Mouse (Mus musculus) embryonic facial prominence, embryonic 12.5 days (tissue): ENCODE measurements around the gene Echdc3. TPM values are rescaled to one million over a fixed set of nuclear protein-coding genes. Genes with fewer than 3 reads are reported as not detected.

Source experiments
- ATAC-seq: fragments of 200-750 bp; cut with Nextera tagmentation; 2 replicates; pipeline ENCODE4 v1.8.0; 2017; ENCODE audit not compliant: insufficient number of reproducible peaks, insufficient read depth, low FRiP score, low TSS enrichment
- H3K27ac ChIP-seq: fragments of 300-500 bp; sonication (generic); 2 replicates; pipeline ENCODE4 v1.5.1; 2016; ENCODE audit warnings: mild to moderate bottlenecking
- H3K27me3 ChIP-seq: fragments of 300-500 bp; sonication (generic); 2 replicates; pipeline ENCODE4 v1.6.1; 2016; ENCODE audit warnings: mild to moderate bottlenecking, moderate library complexity
- H3K36me3 ChIP-seq: fragments of 300-500 bp; sonication (generic); 2 replicates; pipeline ENCODE4 v1.6.1; 2016; ENCODE audit warnings: mild to moderate bottlenecking
- H3K4me1 ChIP-seq: fragments of 300-500 bp; sonication (generic); 2 replicates; pipeline ENCODE4 v1.6.1; 2016
- H3K4me2 ChIP-seq: fragments of 300-500 bp; sonication (generic); replicated peaks from 2 replicates; pipeline ENCODE4 v1.6.1; 2016; ENCODE audit warnings: mild to moderate bottlenecking, moderate library complexity
- H3K4me3 ChIP-seq: fragments of 300-500 bp; sonication (generic); 2 replicates; pipeline ENCODE4 v1.5.1; 2016; ENCODE audit warnings: mild to moderate bottlenecking
- H3K9ac ChIP-seq: fragments of 300-500 bp; sonication (generic); 2 replicates; pipeline ENCODE4 v1.6.1; 2016; ENCODE audit warnings: mild to moderate bottlenecking, moderate library complexity
- H3K9me3 ChIP-seq: fragments of 300-500 bp; sonication (generic); 2 replicates; pipeline ENCODE4 v1.6.1; 2016; ENCODE audit warnings: mild to moderate bottlenecking, moderate library complexity
- WGBS: fragments of 180-500 bp; shearing (Covaris S2); methylation state at CpG from one replicate; pipeline ENCODE4 v1.1.7; 2016; 5-methylcytosine and 5-hydroxymethylcytosine counted together
- polyA plus RNA-seq: library from polyadenylated mRNA; unstranded; fragments of >200 nt; fragmentation: Nextera tagmentation; extraction: Ambion mirVana; gene quantifications from 2 replicates; pipeline ENCODE4 v1.2.1, GENCODE M21; 2016

Echdc3 gene
- polyA plus RNA-seq, result 2.9 and 3.1 TPM in 2 replicates

DNA sequence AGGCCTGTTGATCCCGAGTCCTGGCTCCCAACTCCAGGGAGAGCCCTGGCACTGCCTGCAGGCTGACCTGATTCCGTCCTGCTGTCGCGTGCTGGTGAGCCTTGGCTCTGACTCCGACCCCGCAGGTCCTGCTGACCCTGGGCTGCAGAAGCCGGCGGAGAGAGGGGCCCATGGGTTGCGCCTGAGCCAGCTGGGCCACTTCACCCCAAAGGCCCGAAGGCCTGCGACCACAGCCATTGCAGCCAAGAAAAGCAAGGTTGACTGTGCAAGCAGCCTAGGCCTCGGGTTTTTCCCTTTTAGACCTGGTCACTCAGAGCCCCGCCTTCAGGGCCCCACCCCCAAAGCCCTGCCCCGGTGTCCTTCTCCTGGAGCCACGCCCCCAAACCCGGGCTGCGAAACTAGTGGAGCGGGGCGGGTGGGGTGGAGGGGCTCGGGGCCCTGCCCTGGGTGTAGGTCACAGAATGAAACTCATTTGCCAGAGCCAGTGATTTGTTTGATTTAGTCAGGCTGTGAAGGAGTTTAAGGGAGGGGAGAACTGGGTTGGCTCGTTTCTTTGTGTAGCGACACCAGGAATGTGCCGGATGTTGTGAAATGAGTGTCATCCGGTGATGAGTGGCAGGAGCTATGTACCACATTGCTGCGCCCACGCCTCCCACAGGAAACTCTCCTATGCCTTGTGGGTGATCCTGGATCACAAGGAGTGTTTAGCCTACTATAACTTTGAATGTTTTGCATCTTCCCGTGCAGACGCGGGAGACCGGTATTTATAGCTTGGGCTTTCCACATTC is at the start of gene Echdc3:
Echdc3 (minus strand) TSS at position 310 of the 788 bp plus-strand sequence.
- Histone ChIP-seq H3K4me2 (peak within 1 kb of the TSS; percentile 69), H3K36me3 (no peaks in the 10 kb centered on the region), H3K4me3 (peak within 1 kb of the TSS; percentile 44), H3K27me3 (no peaks in the 10 kb centered on the region), H3K4me1 (peaks cover 16% of the 10 kb centered on the region), H3K9ac (peak within 1 kb of the TSS; percentile 65), H3K27ac (peak within 1 kb of the TSS; percentile 84), H3K9me3 (no peaks in the 10 kb centered on the region)
- WGBS, result 3% methylated on average over 30 of the region's 30 CpGs
- ATAC-seq, result peak; percentile 87

DNA sequence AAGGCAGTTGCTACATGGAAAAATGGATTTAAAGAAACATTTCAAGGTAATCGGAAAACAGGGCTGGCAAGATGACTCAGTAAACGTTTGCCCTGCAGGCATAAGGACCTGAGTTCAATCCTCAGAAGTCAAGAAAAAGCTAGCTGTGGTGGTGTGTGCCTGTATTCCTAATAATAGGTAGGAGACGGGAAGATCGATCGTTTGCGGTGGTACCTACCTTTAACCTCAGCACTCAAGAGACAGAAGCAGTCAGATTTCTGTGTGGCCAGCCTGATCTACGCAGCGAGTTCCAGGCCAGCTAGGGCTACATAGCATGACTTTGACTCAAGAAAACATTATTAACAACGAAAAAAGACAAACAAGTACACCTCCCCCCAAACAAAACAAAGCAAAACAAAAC is 48.9 kb upstream of the Echdc3 start:
- no peak for ATAC-seq
- no peak overlapping the region for H3K4me2 ChIP-seq
- H3K4me3 ChIP-seq, result no peak overlapping the region
- H3K36me3 ChIP-seq, result no peaks in the 10 kb centered on the region
- WGBS, result 61% methylated on average over 9 of the region's 9 CpGs
- no peak overlapping the region for H3K9ac ChIP-seq
- H3K27ac ChIP-seq, result peak overlapping the region; percentile 54; the same call in 1 of the 2 replicates
- H3K4me1 ChIP-seq, result peaks cover 8% of the 10 kb centered on the region; the same call in 1 of the 2 replicates
- H3K9me3 ChIP-seq, result no peaks in the 10 kb centered on the region
- no peaks in the 10 kb centered on the region for H3K27me3 ChIP-seq

DNA sequence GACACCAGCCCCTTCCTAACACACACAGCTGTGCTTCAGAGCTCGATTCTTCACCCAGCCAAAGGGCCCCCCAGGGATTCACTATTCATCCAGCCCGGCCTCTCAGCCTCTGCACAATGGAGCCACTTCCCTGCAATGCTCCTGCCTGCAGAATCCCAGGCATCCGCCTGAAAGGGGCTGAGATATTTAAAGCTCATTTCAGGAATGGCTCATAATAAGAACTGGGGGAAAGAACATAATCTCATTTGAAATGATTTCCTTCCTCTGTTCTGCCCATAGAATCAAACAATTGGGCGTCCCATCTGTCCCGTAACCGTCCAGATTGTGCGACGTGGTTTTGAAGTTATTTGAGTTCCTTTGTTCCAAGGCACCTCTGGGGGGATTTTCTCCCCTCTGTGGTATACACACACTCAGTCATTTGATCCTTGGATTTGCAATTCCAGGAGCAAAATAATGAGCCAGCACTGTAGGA is 48.4 kb upstream of the Echdc3 start:
- Histone ChIP-seq H3K4me1 (peaks cover 8% of the 10 kb centered on the region; the same call in 1 of the 2 replicates), H3K27me3 (no peaks in the 10 kb centered on the region), H3K4me3 (no peak overlapping the region), H3K9ac (no peak overlapping the region), H3K27ac (peak overlapping the region; percentile 54; the same call in 1 of the 2 replicates), H3K4me2 (no peak overlapping the region), H3K9me3 (no peaks in the 10 kb centered on the region), H3K36me3 (no peaks in the 10 kb centered on the region)
- 15% methylated on average over 8 of the region's 8 CpGs for WGBS
- ATAC-seq, result 0 out of 2 replicates have a peak, but pooled peaks have one; percentile 52

DNA sequence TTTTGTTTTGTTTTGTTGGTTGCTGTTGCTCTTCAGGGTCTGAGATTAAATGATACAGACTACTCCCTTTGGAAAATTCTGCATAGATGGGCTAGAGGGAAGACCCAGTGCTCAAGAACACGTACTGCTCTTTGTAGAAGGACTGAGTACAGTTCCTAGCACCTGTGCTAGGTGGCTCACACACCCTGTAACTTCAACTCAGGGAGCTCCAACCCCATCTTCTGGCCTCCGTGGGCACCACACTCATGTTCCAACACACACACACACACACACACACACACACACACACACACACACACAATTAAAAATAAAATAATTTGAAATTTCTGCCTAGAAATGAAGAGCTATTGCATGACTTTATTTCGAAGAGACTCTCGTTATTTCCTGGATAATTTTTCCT is 47.8 kb upstream of the Echdc3 start:
- Histone ChIP-seq H3K9me3 (no peaks in the 10 kb centered on the region), H3K4me2 (no peak overlapping the region), H3K27me3 (no peaks in the 10 kb centered on the region), H3K27ac (no peak overlapping the region), H3K36me3 (no peaks in the 10 kb centered on the region), H3K9ac (no peak overlapping the region), H3K4me3 (no peak overlapping the region), H3K4me1 (peaks cover 8% of the 10 kb centered on the region; the same call in 1 of the 2 replicates)
- 74% methylated on average over 3 of the region's 4 CpGs for WGBS
- no peak for ATAC-seq

DNA sequence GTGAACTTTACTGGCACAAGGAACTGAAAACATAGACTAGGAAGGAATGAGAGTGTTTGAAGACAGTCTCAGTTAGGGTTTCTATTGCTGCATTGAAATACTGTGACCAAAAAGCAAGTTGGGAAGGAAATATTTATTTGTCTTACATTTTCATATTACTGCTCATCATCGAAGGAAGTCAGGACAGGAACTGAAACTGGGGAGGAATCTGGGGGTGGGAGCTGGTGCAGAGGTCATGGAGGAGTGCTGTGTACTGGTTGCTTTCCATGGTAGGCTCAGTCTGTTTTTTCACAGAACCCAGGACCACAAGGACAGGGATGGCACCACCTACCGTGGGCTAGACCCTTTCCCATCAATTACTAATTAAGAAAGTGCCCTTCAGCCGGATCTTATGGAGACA is 46.3 kb upstream of the Echdc3 start:
- no peak overlapping the region for H3K27ac ChIP-seq
- no peaks in the 10 kb centered on the region for H3K9me3 ChIP-seq
- WGBS, result 94% methylated on average over 3 of the region's 3 CpGs
- H3K4me3 ChIP-seq, result no peak overlapping the region
- no peak overlapping the region for H3K4me2 ChIP-seq
- no peaks in the 10 kb centered on the region for H3K27me3 ChIP-seq
- H3K36me3 ChIP-seq, result no peaks in the 10 kb centered on the region
- no peak overlapping the region for H3K9ac ChIP-seq
- ATAC-seq, result no peak
- peaks cover 8% of the 10 kb centered on the region; the same call in 1 of the 2 replicates for H3K4me1 ChIP-seq

DNA sequence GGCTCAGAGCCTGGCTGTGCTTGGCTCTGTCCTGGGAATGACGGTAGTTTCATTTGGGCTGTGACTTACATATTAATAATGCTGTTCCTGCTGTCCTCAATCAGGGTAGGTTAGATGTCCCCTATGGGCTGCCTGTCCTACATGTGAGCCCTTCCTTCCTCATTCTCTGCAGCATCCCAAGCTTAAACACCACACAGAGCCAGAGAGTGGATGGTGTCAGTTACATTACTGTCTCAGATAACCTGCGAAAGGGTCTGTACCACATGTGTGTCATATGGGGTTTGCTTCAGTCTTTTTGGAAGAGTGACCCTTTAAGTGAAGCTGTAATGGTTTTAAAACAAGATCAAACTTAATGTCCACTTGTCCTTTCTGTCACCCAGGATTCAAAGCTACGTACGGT is 45.2 kb upstream of the Echdc3 start:
- Histone ChIP-seq H3K27me3 (no peaks in the 10 kb centered on the region), H3K9ac (no peak overlapping the region), H3K4me2 (no peak overlapping the region), H3K4me1 (peaks cover 8% of the 10 kb centered on the region; the same call in 1 of the 2 replicates), H3K36me3 (no peaks in the 10 kb centered on the region), H3K4me3 (no peak overlapping the region), H3K9me3 (no peaks in the 10 kb centered on the region), H3K27ac (no peak overlapping the region)
- ATAC-seq, result no peak
- 72% methylated on average over 4 of the region's 4 CpGs for WGBS

DNA sequence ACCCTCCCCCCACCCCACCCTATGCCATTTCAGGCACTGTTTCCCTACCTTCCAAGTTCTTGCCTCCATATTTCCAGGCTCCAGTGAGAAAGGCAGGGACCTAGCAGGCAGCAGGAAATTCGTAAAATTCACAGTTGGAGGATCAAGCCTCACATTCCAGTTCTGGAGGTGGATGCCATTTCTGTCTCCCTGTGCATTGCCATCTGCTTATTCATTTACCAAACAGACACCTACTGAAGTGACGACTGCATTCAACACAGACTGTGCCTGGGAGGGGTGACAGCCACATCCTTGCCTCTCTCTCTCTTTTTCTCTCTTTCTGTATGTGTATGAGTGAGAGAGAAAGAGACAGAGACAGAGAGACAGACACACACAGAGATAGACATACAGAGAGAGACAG is 44.3 kb upstream of the Echdc3 start:
- no peak overlapping the region for H3K4me2 ChIP-seq
- no peaks in the 10 kb centered on the region for H3K9me3 ChIP-seq
- no peak overlapping the region for H3K27ac ChIP-seq
- whole genome bisulfite sequencing, result 80% methylated on average over 2 of the region's 2 CpGs
- H3K4me1 ChIP-seq, result peaks cover 8% of the 10 kb centered on the region; the same call in 1 of the 2 replicates
- H3K27me3 ChIP-seq, result no peaks in the 10 kb centered on the region
- no peaks in the 10 kb centered on the region for H3K36me3 ChIP-seq
- H3K4me3 ChIP-seq, result no peak overlapping the region
- no peak overlapping the region for H3K9ac ChIP-seq
- no peak for ATAC-seq

DNA sequence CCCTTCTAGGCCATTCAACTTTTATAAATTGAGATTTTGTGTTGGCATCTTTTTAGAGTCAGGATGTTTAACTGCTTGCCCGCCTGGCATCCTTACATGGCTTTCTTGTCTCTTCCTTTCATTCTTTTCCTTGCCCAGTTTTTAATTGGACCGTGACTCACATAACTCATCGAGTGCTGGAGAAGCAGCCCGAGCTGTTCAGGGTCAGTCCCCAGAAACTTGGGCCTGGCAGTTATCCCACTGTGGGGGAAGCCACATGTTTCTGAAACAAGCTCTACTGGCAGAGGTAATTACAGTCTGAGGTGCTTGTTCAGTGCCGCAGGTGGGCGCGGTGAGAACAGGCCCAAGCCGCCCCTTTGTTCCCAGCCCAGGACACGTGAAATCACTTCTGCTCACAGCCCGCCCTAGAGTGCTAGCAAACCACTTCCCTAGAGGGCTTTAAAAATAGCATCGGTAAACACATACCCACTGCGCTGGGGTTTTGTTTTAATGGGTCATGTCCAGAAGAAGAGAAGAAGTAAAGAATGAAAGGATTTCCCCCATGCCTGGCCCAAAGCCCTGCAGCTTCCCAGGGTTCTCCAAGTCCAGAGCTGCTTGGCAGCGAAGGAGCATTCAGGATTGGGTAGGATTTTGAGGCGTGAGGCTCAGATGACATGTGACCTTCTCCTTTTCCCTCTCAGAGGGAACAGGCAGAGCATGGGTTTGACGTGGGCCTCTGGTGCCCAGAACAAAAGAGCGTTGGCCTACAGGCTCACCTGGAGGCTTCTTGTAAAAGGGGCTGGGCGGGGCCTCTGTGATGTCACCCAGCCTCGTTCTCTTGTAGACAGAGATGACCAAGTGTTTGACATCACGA is 43.4 kb upstream of the Echdc3 start:
- Histone ChIP-seq H3K36me3 (no peaks in the 10 kb centered on the region), H3K27me3 (no peaks in the 10 kb centered on the region), H3K4me2 (no peak overlapping the region), H3K9me3 (no peaks in the 10 kb centered on the region), H3K27ac (no peak overlapping the region), H3K4me1 (0 out of 2 replicates have a peak, but pooled peaks cover 2% of the 10 kb centered on the region), H3K4me3 (no peak overlapping the region), H3K9ac (no peak overlapping the region)
- WGBS, result 73% methylated on average over 19 of the region's 19 CpGs
- no peak for ATAC-seq

DNA sequence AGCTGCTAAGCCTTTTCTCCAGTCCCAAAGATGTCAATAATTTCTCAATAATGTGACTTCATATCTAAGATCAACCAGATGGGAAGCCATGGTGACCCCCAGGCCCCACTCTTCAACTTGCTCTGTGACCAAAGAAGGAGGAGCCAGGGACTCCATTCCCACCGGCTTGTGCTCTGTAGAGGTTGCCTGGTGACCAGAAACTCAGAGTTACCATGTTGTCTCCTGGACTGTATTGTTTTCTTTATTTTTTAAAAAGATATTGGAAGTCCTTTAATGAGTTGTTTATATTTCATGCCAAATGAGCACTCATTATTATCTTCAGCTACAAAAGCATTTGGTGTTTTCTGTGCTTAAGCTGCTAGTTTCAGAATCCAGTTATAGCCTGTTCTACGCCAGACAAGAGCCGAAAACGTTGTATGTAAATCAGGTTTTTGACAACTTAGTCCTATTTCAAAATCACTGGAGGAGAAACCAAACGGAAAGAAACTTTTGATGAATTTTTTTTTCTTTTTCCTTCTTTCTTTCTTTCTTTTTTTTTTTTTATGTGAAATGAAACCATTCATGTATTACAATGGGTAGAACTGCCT is 42.7 kb upstream of the Echdc3 start:
- no peak overlapping the region for H3K9ac ChIP-seq

DNA sequence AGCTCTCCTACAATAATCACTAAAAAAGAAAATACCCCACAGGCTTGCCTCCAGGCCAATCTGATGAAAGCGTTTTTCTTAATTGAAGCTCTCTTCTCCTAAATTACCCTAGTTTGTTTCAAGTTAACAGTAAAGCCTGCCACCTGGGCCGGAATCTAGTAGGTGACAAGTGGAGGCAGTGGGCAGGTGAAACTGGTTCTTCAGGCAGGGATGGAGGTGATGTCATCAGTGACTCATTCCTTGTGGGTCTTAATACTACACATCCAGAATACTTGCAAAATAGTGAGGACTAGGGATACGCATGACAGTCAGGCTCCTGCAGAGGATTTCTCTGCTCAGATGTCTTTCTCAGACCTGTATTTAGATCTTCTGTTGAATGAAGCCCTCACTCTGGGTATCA is 39.7 kb upstream of the Echdc3 start:
- 88% methylated on average over 3 of the region's 3 CpGs for WGBS
- no peak for ATAC-seq
- no peaks in the 10 kb centered on the region for H3K4me1 ChIP-seq
- H3K4me2 ChIP-seq, result no peak overlapping the region
- H3K9me3 ChIP-seq, result no peaks in the 10 kb centered on the region
- no peaks in the 10 kb centered on the region for H3K36me3 ChIP-seq
- H3K9ac ChIP-seq, result no peak overlapping the region
- H3K27me3 ChIP-seq, result no peaks in the 10 kb centered on the region
- no peak overlapping the region for H3K4me3 ChIP-seq
- no peak overlapping the region for H3K27ac ChIP-seq

More for the DNA sequence above, 42.7 kb upstream of the Echdc3 start:
- H3K27me3 ChIP-seq, result no peaks in the 10 kb centered on the region
- no peaks in the 10 kb centered on the region for H3K9me3 ChIP-seq
- 87% methylated on average over 5 of the region's 5 CpGs for WGBS
- H3K4me1 ChIP-seq, result no peaks in the 10 kb centered on the region
- no peak overlapping the region for H3K4me3 ChIP-seq
- no peak for ATAC-seq
- H3K27ac ChIP-seq, result no peak overlapping the region
- no peaks in the 10 kb centered on the region for H3K36me3 ChIP-seq
- no peak overlapping the region for H3K4me2 ChIP-seq

DNA sequence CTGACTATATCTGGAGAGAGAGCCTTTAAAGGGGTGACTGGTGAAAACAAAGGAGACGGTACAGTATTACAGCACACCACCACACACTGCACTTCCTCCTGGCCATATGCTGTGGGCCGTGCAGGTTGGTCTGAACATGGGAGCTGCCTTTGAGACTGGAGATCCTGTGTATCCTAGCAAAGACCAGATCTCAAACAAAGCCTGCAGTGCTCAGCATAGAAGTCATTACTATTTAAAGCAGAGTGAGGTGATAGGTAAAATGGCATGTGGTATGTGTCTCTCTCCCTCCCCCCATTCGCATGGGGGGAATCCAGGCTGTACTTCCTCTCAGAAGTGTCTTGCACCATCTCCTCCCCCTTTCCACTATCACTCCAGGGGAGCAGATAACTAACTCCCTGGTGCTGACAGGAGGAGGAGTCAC is 38.3 kb upstream of the Echdc3 start:
- no peak for ATAC-seq

More for the DNA sequence above, 38.3 kb upstream of the Echdc3 start:
- H3K27ac ChIP-seq, result no peak overlapping the region
- no peaks in the 10 kb centered on the region for H3K36me3 ChIP-seq
- no peak overlapping the region for H3K4me3 ChIP-seq
- no peak overlapping the region for H3K9ac ChIP-seq
- H3K4me1 ChIP-seq, result no peaks in the 10 kb centered on the region
- no peaks in the 10 kb centered on the region for H3K9me3 ChIP-seq
- 81% methylated on average over 3 of the region's 3 CpGs for WGBS
- no peak overlapping the region for H3K4me2 ChIP-seq
- H3K27me3 ChIP-seq, result no peaks in the 10 kb centered on the region
